Mouse (Mus musculus) intestine, postnatal 0 days (tissue): ENCODE data around the gene Mki67. TPM values are rescaled to one million over a fixed set of nuclear protein-coding genes. Genes with fewer than 3 reads are reported as not detected.

Experiments
- ATAC-seq: fragments of 200-750 bp; cut with Nextera tagmentation; 2 replicates; pipeline ENCODE4 v1.8.0; 2017; ENCODE audit warnings: mild to moderate bottlenecking, moderate TSS enrichment, moderate library complexity
- H3K27ac ChIP-seq: fragments of 300-500 bp; sonication (generic); 2 replicates; pipeline ENCODE4 v1.5.1; 2014; ENCODE audit warnings: mild to moderate bottlenecking, low read depth, low read length, moderate library complexity
- H3K27me3 ChIP-seq: fragments of 300-500 bp; sonication (generic); replicated peaks from 2 replicates; pipeline ENCODE4 v1.6.1; 2014; ENCODE audit warnings: low read length, mixed read lengths; ENCODE audit not compliant: control insufficient read depth, insufficient read depth
- H3K36me3 ChIP-seq: fragments of 300-500 bp; sonication (generic); 2 replicates; pipeline ENCODE4 v1.6.1; 2014; ENCODE audit warnings: mild to moderate bottlenecking, moderate library complexity; ENCODE audit not compliant: control insufficient read depth, insufficient read depth
- H3K4me1 ChIP-seq: fragments of 300-500 bp; sonication (generic); replicated peaks from 2 replicates; pipeline ENCODE4 v1.6.1; 2014; ENCODE audit warnings: antibody characterized with exemption, low read length, mixed read lengths; ENCODE audit not compliant: control insufficient read depth, insufficient read depth
- H3K4me2 ChIP-seq: fragments of 300-500 bp; sonication (generic); replicated peaks from 2 replicates; pipeline ENCODE4 v1.6.1; 2014; ENCODE audit warnings: low read depth, mild to moderate bottlenecking, moderate library complexity
- H3K4me3 ChIP-seq: fragments of 300-500 bp; sonication (generic); 2 replicates; pipeline ENCODE4 v1.5.1; 2014; ENCODE audit warnings: low read depth, low read length
- H3K9ac ChIP-seq: fragments of 300-500 bp; sonication (generic); 2 replicates; pipeline ENCODE4 v1.6.1; 2014; ENCODE audit warnings: mild to moderate bottlenecking, low read depth, low read length
- H3K9me3 ChIP-seq: fragments of 300-500 bp; sonication (generic); 2 replicates; pipeline ENCODE4 v1.6.1; 2016; ENCODE audit warnings: mixed run types; ENCODE audit not compliant: control insufficient read depth
- CTCF ChIP-seq: sonication (generic); IDR thresholded peaks from 2 replicates; pipeline ENCODE4 v1.5.1; 2016; ENCODE audit warnings: low read depth, mild to moderate bottlenecking, control low read depth, antibody characterized with exemption, moderate library complexity
- WGBS: fragments of 180-500 bp; shearing (Covaris S2); extraction: QIAGEN DNeasy Blood & Tissue Kit; methylation state at CpG from one replicate; pipeline ENCODE4 v1.1.7; 2014; 5-methylcytosine and 5-hydroxymethylcytosine counted together
- polyA plus RNA-seq: library from polyadenylated mRNA; unstranded; fragments of >200 nt; fragmentation: Nextera tagmentation; extraction: Ambion mirVana; gene quantifications from 2 replicates; pipeline ENCODE4 v1.2.1, GENCODE M21; 2015

Gene Mki67
- polyA plus RNA-seq, 1 experiment from 2014 or later: 9.0 TPM

DNA sequence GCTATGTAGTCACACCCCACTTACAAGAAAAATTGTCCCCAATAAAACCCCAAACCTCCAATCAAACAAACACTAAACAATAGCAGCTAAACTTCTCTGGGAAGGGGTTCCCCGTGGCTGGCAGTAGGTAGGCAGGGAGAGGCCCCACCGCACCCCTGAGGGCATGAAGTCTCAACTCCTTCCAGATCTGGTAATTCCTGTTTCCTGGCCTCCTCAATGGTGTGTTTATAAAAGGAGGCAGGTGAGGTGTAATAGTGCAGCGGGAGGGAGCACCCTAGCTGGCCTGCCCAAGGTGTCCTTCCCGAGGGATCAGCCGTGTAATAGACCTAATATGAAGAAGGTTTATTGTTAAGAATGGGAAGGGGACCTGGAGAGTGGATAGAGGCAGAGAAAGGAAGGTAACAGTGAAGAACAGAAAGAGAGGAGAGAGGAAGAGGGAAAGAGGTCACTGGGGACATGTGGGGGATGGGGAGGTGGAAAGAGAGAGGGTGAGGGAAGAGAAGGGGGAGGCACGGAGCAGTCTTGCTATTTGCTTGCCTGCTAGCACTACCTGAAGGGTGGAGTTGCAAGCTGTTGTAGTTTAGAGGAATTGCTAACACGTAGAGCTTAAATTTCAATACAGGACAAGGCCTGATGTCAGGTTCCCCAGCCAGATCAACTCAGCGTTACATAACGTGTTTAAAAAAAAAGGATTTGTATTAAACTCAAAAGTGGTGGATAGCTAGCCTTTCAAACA lies 18.9 kb upstream of the Mki67 start:
- ATAC-seq: peak; percentile 48
- H3K4me1 ChIP-seq: 0 out of 2 replicates have a peak, but pooled peaks cover 3% of the 10 kb centered on the region
- H3K4me3 ChIP-seq: no peak overlapping the region
- WGBS: 43% methylated on average over 9 of the region's 9 CpGs
- peak overlapping the region; percentile 61 for H3K4me2 ChIP-seq
- H3K9ac ChIP-seq: no peak overlapping the region
- H3K9me3 ChIP-seq: no peaks in the 10 kb centered on the region
- no peaks in the 10 kb centered on the region for H3K36me3 ChIP-seq
- H3K27me3 ChIP-seq: no peaks in the 10 kb centered on the region
- H3K27ac ChIP-seq: peak overlapping the region; percentile 50; the same call in 1 of the 2 replicates
- no peak for TF ChIP-seq CTCF

DNA sequence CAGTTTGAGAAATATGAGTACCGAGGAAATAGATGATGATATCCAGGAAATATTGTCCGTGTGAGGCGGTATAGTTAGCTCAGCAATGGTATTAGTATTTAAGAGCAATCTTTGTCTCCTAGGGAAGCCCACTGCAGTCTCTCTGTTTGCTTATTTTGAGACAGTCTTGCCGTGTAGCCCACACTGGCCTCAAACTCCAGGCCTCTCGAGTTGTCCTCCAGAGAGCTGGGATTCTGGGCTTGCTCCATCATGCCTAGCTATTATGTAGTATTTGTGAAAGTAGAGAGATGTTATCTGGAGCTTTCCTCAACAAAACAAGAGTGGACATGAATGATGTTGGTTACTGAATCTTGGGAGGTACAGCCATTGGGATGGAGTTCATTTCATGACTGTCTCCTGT lies 18.2 kb upstream of the Mki67 start:
- Histone ChIP-seq H3K36me3 (no peaks in the 10 kb centered on the region), H3K27ac (no peak overlapping the region), H3K9ac (no peak overlapping the region), H3K9me3 (no peaks in the 10 kb centered on the region), H3K27me3 (no peaks in the 10 kb centered on the region), H3K4me2 (no peak overlapping the region), H3K4me3 (no peak overlapping the region), H3K4me1 (0 out of 2 replicates have a peak, but pooled peaks cover 3% of the 10 kb centered on the region)
- 93% methylated on average over 5 of the region's 5 CpGs for WGBS
- no peak for ATAC-seq
- no peak for TF ChIP-seq CTCF

GRCm38 (mm10) chr7:135728038-135728437 lies 11.9 kb upstream of the Mki67 start:
- 85% methylated on average over 12 of the region's 12 CpGs for WGBS
- TF ChIP-seq CTCF: no peak
- Histone ChIP-seq H3K4me3 (no peak overlapping the region), H3K27ac (no peak overlapping the region), H3K9me3 (no peaks in the 10 kb centered on the region), H3K4me2 (no peak overlapping the region), H3K4me1 (peaks cover 5% of the 10 kb centered on the region), H3K36me3 (no peaks in the 10 kb centered on the region), H3K27me3 (no peaks in the 10 kb centered on the region), H3K9ac (no peak overlapping the region)
- ATAC-seq: no peak

DNA sequence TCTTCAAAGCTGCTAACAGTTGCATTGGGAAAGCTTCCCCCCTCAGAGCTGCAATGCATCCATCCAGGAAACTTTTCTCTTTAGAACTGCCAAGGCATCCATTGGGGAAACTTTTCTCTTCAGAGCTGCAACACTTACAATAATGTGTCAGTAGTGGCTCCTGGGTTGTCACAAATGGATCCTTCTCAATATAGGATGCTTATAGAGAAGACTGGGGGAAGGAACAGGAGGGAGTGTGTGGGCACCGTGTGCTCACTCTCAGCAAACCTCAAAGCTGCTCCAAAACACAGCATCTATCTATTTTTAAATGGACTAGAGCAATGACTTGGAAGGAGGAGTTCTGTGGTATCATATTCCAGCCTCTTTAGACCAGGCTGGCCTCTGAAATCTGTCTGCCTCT lies 10.5 kb upstream of the Mki67 start:
- WGBS: 76% methylated on average over 1 of the region's 1 CpGs
- Histone ChIP-seq H3K4me1 (peaks cover 5% of the 10 kb centered on the region), H3K27ac (no peak overlapping the region), H3K9me3 (no peaks in the 10 kb centered on the region), H3K4me3 (no peak overlapping the region), H3K36me3 (no peaks in the 10 kb centered on the region), H3K9ac (no peak overlapping the region), H3K4me2 (no peak overlapping the region), H3K27me3 (no peaks in the 10 kb centered on the region)
- ATAC-seq: no peak
- no peak for TF ChIP-seq CTCF

GRCm38 (mm10) chr7:135723672-135724341 lies 7.6 kb upstream of the Mki67 start:
- Histone ChIP-seq H3K4me2 (0 out of 2 replicates have a peak overlapping the region, but pooled peaks have one; percentile 4), H3K36me3 (no peaks in the 10 kb centered on the region), H3K9me3 (no peaks in the 10 kb centered on the region), H3K9ac (no peak overlapping the region), H3K27me3 (no peaks in the 10 kb centered on the region), H3K4me1 (peaks cover 5% of the 10 kb centered on the region), H3K4me3 (no peak overlapping the region), H3K27ac (peak overlapping the region; percentile 60; the same call in 1 of the 2 replicates)
- 32% methylated on average over 6 of the region's 6 CpGs for WGBS
- no peak for TF ChIP-seq CTCF
- ATAC-seq: peak; percentile 85

GRCm38 (mm10) chr7:135722011-135722838 lies 6.1 kb upstream of the Mki67 start:
- no peaks in the 10 kb centered on the region for H3K36me3 ChIP-seq
- TF ChIP-seq CTCF: no peak
- 80% methylated on average over 6 of the region's 6 CpGs for WGBS
- H3K27ac ChIP-seq: no peak overlapping the region
- H3K4me2 ChIP-seq: no peak overlapping the region
- no peak for ATAC-seq
- H3K9ac ChIP-seq: no peak overlapping the region
- no peaks in the 10 kb centered on the region for H3K27me3 ChIP-seq
- H3K4me1 ChIP-seq: peaks cover 5% of the 10 kb centered on the region
- H3K4me3 ChIP-seq: no peak overlapping the region
- H3K9me3 ChIP-seq: no peaks in the 10 kb centered on the region
